ENCODE assay signal across 9 mouse cellular contexts in genomic region chr17:56765431-56765830, GRCm38 (mm10). TPM values are rescaled to one million over a fixed set of nuclear protein-coding genes. Genes with fewer than 3 reads are reported as not detected.
DNase-seq lines count a peak whose midpoint lies in the region; ATAC-seq and TF ChIP-seq lines count a peak whose summit lies in the region.
"Had no signal": no experiment of that assay in that cellular context is flagged by ENCODE, and none has a peak within 500 bp of the region (broad histone marks: within the 10 kb centered on the region; RNA-seq: fewer than 3 reads in every experiment).

No protein-coding gene starts in this region.

- peak overlapping the region; percentile 82 for H3K4me3 ChIP-seq in lung, postnatal 0 days (ENCODE audit: low read depth, low read length)
- H3K4me3 ChIP-seq in limb, embryonic 10.5 days, result peak overlapping the region; percentile 89
- H3K4me3 ChIP-seq in small intestine, adult 2 months (ENCODE audit: low read depth, low read length), result peak overlapping the region; percentile 91

- H3K9me3 ChIP-seq in lung, postnatal 0 days (ENCODE audit: low read length), result no peaks in the 10 kb centered on the region
- no peaks in the 10 kb centered on the region for H3K9me3 ChIP-seq in limb, embryonic 10.5 days (replicated peaks)

- peak; percentile 87 for DNase-seq in cerebellum, adult 11-12 months
- DNase-seq in cerebellum, adult 18-20 months, result no peak
- no peak for DNase-seq in lung, postnatal 0 days (ENCODE audit: low spot score)
- no peak for DNase-seq in lung, postnatal 10 days
- DNase-seq in limb, embryonic 10.5 days (ENCODE audit: low spot score), result no peak
- DNase-seq in B cell, adult 2 months, result no peak
- DNase-seq in adrenal gland, postnatal 10 days, result no peak

- peak overlapping the region; percentile 57 for H3K4me2 ChIP-seq in lung, postnatal 0 days (replicated peaks; ENCODE audit: low read depth, low read length)

- H3K27ac ChIP-seq in lung, postnatal 0 days (ENCODE audit: low read length), result peak overlapping the region; percentile 94; the same call in 1 of the 2 replicates
- H3K27ac ChIP-seq in limb, embryonic 10.5 days, result peak overlapping the region; percentile 96
- H3K27ac ChIP-seq in small intestine, adult 2 months (ENCODE audit: insufficient read depth, low read depth, low read length), result peak overlapping the region; percentile 22; the same call in 1 of the 2 replicates

- ATAC-seq in lung, postnatal 0 days, result no peak

- peaks cover 3% of the 10 kb centered on the region; the same call in 1 of the 2 replicates for H3K4me1 ChIP-seq in lung, postnatal 0 days (ENCODE audit: insufficient read depth, low read depth, low read length)
- H3K4me1 ChIP-seq in limb, embryonic 10.5 days, result peaks cover 49% of the 10 kb centered on the region
- H3K4me1 ChIP-seq in small intestine, adult 2 months (ENCODE audit: control insufficient read depth, insufficient read depth, insufficient read length, low read length), result peaks cover 18% of the 10 kb centered on the region

- TF ChIP-seq EP300 in lung, postnatal 0 days (IDR thresholded peaks at IDR 0.05), result no peak

- no peaks in the 10 kb centered on the region; the same call in 1 of the 2 replicates for H3K36me3 ChIP-seq in lung, postnatal 0 days (ENCODE audit: insufficient read depth, low read length)
- peaks cover 41% of the 10 kb centered on the region for H3K36me3 ChIP-seq in limb, embryonic 10.5 days
- peaks cover 30% of the 10 kb centered on the region for H3K36me3 ChIP-seq in small intestine, adult 2 months (ENCODE audit: control insufficient read depth, insufficient read depth, low read length)

- no peak for TF ChIP-seq POLR2A in small intestine, adult 2 months (IDR thresholded peaks at IDR 0.05; ENCODE audit: low read depth, low read length)

- no peaks in the 10 kb centered on the region for H3K27me3 ChIP-seq in lung, postnatal 0 days (replicated peaks; ENCODE audit: insufficient read depth, low read length)
- H3K27me3 ChIP-seq in limb, embryonic 10.5 days (ENCODE audit: low read depth, poor library complexity, severe bottlenecking), result no peaks in the 10 kb centered on the region
- H3K27me3 ChIP-seq in small intestine, adult 2 months (ENCODE audit: control insufficient read depth, insufficient read depth, low read length), result no peaks in the 10 kb centered on the region

- WGBS in lung, postnatal 0 days, result 52% methylated on average over 12 of the region's 12 CpGs
- 51% methylated on average over 12 of the region's 12 CpGs for whole genome bisulfite sequencing in limb, embryonic 10.5 days
- 20% methylated on average over 12 of the region's 12 CpGs for WGBS in small intestine, adult 2 months

- TF ChIP-seq CTCF in lung, postnatal 0 days (IDR thresholded peaks at IDR 0.05), result no peak
- TF ChIP-seq CTCF in small intestine, adult 2 months (IDR thresholded peaks at IDR 0.05; ENCODE audit: extremely low read depth, insufficient read length, insufficient replicate concordance, low read depth, low read length), result no peak

- H3K9ac ChIP-seq in lung, postnatal 0 days (replicated peaks; ENCODE audit: low read depth), result 0 out of 2 replicates have a peak overlapping the region, but pooled peaks have one; percentile 74

RNA-seq across cellular contexts. Expression of gene Dus3l, which starts 0.9 kb away (rescaled TPM):
- 26.3 and 29.7 TPM in 2 replicates for polyA plus RNA-seq in lung, postnatal 0 days (2015; fragmentation: Nextera tagmentation; extraction: Ambion mirVana)
- polyA plus RNA-seq in limb, embryonic 10.5 days (2016; fragmentation: Nextera tagmentation; extraction: Ambion mirVana), result 46.0 and 50.3 TPM in 2 replicates
- polyA plus RNA-seq in small intestine, adult 2 months (2012; rRNA removed), result 32.1 and 55.6 TPM in 2 replicates
- total RNA-seq in adrenal gland, postnatal 10 days (2021), result 10 to 100 TPM; 27.6 to 34.5 TPM

RNA-seq across cellular contexts. Expression of gene Prr22, which starts 4.6 kb away (rescaled TPM):
- 0.23 and 0.33 TPM in 2 replicates for polyA plus RNA-seq in lung, postnatal 0 days (2015; fragmentation: Nextera tagmentation; extraction: Ambion mirVana)
- polyA plus RNA-seq in limb, embryonic 10.5 days (2016; fragmentation: Nextera tagmentation; extraction: Ambion mirVana), result 1.5 and 2.2 TPM in 2 replicates
- 2.0 and 3.7 TPM in 2 replicates for polyA plus RNA-seq in small intestine, adult 2 months (2012; rRNA removed)
- under 1 TPM; 0.27 to 0.42 TPM for total RNA-seq in adrenal gland, postnatal 10 days (2021)

RNA-seq across cellular contexts. Expression of gene Nrtn, which starts 8.1 kb away (rescaled TPM):
- polyA plus RNA-seq in lung, postnatal 0 days (2015; fragmentation: Nextera tagmentation; extraction: Ambion mirVana), result 10.5 and 10.7 TPM in 2 replicates
- polyA plus RNA-seq in limb, embryonic 10.5 days (2016; fragmentation: Nextera tagmentation; extraction: Ambion mirVana), result 10.8 and 12.7 TPM in 2 replicates
- 34.9 and 36.8 TPM in 2 replicates for polyA plus RNA-seq in small intestine, adult 2 months (2012; rRNA removed)
- 1 to 10 TPM; 5.9 to 6.3 TPM for total RNA-seq in adrenal gland, postnatal 10 days (2021)
- total RNA-seq: neutrophil, adult 5-6 weeks had no signal

RNA-seq across cellular contexts. Expression of gene Vmac, which starts 47.6 kb away (rescaled TPM):
- polyA plus RNA-seq in lung, postnatal 0 days (2015; fragmentation: Nextera tagmentation; extraction: Ambion mirVana), result 17.2 and 17.5 TPM in 2 replicates
- polyA plus RNA-seq in limb, embryonic 10.5 days (2016; fragmentation: Nextera tagmentation; extraction: Ambion mirVana), result 12.8 and 15.5 TPM in 2 replicates
- 13.2 and 18.0 TPM in 2 replicates for polyA plus RNA-seq in small intestine, adult 2 months (2012; rRNA removed)
- 10 to 100 TPM; 16.8 to 24.2 TPM for total RNA-seq in adrenal gland, postnatal 10 days (2021)

RNA-seq across cellular contexts. Expression of gene Ndufa11, which starts 47.9 kb away (rescaled TPM):
- 380 and 426 TPM in 2 replicates for polyA plus RNA-seq in lung, postnatal 0 days (2015; fragmentation: Nextera tagmentation; extraction: Ambion mirVana)
- polyA plus RNA-seq in limb, embryonic 10.5 days (2016; fragmentation: Nextera tagmentation; extraction: Ambion mirVana), result 425 and 437 TPM in 2 replicates
- 662 and 1,009 TPM in 2 replicates for polyA plus RNA-seq in small intestine, adult 2 months (2012; rRNA removed)
- 100 to 1,000 TPM; 432 to 465 TPM for total RNA-seq in adrenal gland, postnatal 10 days (2021)

Comparison
In these comparisons a context has a peak if more than half of its experiments do, and no peak if none do; other contexts are left out.
1. H3K27ac ChIP-seq: peak in every context shown above with its lines; median percentile 96 in limb, embryonic 10.5 days; 94 in lung, postnatal 0 days; 22 in small intestine, adult 2 months.